Mouse (Mus musculus) embryonic stem cell, embryonic (primary cell): ENCODE results near the gene Olfr1328.
"Not testable (repeated sequence)": the region's sequence is repeated elsewhere in the genome, so short reads cannot be mapped to it uniquely, and the experiment has no call there.

Experiments used
- CTCF ChIA-PET, 4 experiments: fragments of 300-600 bp in 2 of 4; fragments of 350-600 bp in 2 of 4; sonication (Branson Sonifier 250); formaldehyde crosslinking; loops; one replicate each; lab custom pipeline; 2022; ENCODE audit warnings: inconsistent platforms in 2 of 4; lab: Charles Lee
- POLR2A ChIA-PET, 4 experiments: fragments of 300-600 bp in 2 of 4; fragments of 350-600 bp in 2 of 4; sonication (Branson Sonifier 250); formaldehyde crosslinking; loops; one replicate each; lab custom pipeline; 2022; ENCODE audit warnings: antibody characterized with exemption in 4 of 4, inconsistent platforms in 1 of 4; lab: Charles Lee

The Olfr1328 gene

GRCm38 (mm10) chr4:118938512-118938911, at the start of gene Olfr1328:
Gene Olfr1328 (minus strand): TSS chr4:118938612.
- CTCF ChIA-PET: no interaction called here
- POLR2A ChIA-PET: no interaction called here

- ChIA-PET POLR2A (interaction anchor here in 2 of 4 experiments (0.9 to 1.0 kb wide), 2 partner anchors 76 to 237 kb away, joined by 3 to 4 read pairs; no protein-coding TSS in a partner anchor), CTCF (interaction anchor here in 1 of 4 experiments (1.5 to 1.7 kb wide), 2 partner anchors 156 to 373 kb away, joined by 4 to 5 read pairs; no protein-coding TSS in a partner anchor)
Measured at GRCm38 (mm10) chr4:118985291-118985690, 46.9 kb upstream of the Olfr1328 start.

GRCm38 (mm10) chr4:118973281-118973680, 34.9 kb upstream of the Olfr1328 start:
- ChIA-PET POLR2A (no interaction called here), CTCF (no interaction called here)

GRCm38 (mm10) chr4:118967711-118968110, 29.3 kb upstream of the Olfr1328 start:
- CTCF ChIA-PET: no interaction called here
- POLR2A ChIA-PET: no interaction called here

- ChIA-PET POLR2A (no interaction called here), CTCF (no interaction called here)
Measured at GRCm38 (mm10) chr4:118961141-118961628, 22.8 kb upstream of the Olfr1328 start, which contains the start of gene Lao1. Gene Lao1 (plus strand): TSS chr4:118961578.

- ChIA-PET POLR2A (no interaction called here), CTCF (no interaction called here)
Measured at GRCm38 (mm10) chr4:118958812-118959211, 20.4 kb upstream of the Olfr1328 start.

GRCm38 (mm10) chr4:118931326-118931725, 7.1 kb downstream of the Olfr1328 start:
- POLR2A ChIA-PET, CTCF ChIA-PET: not testable (repeated sequence)

GRCm38 (mm10) chr4:118917365-118917764, 21.0 kb downstream of the Olfr1328 start, which contains the start of gene Olfr1329:
Gene Olfr1329 (minus strand): TSS chr4:118917465.
- POLR2A ChIA-PET: not testable (repeated sequence)

GRCm38 (mm10) chr4:118901981-118902380, 36.4 kb downstream of the Olfr1328 start:
- CTCF ChIA-PET: no interaction called here
- POLR2A ChIA-PET: no interaction called here

More at GRCm38 (mm10) chr4:118917365-118917764, 21.0 kb downstream of the Olfr1328 start, which contains the start of gene Olfr1329:
- CTCF ChIA-PET: interaction anchor here in 2 of 4 experiments (0.6 to 0.7 kb wide), 2 partner anchors 21 to 101 kb away, joined by 3 read pairs; no protein-coding TSS in a partner anchor

- ChIA-PET POLR2A (interaction anchor here in 1 of 4 experiments (0.8 kb wide), 1 partner anchor 11 kb away, joined by 3 read pairs; no protein-coding TSS in a partner anchor), CTCF (no interaction called here)
Measured at GRCm38 (mm10) chr4:118888297-118888696, 50.1 kb downstream of the Olfr1328 start, which contains the start of gene Olfr1330. Gene Olfr1330 (plus strand): TSS chr4:118888597.
